Mouse (Mus musculus) induced T-regulatory cell, adult 2 months (primary cell): ENCODE measurements around the gene Tac4.

ENCODE experiments used
- DNase-seq: peaks from one replicate; pipeline ENCODE4 v3.0.0-alpha.2; 2012; ENCODE audit warnings: low read depth

Tac4 gene

GRCm38 (mm10) chr11:95315215-95315955 is 54.1 kb downstream of the Tac4 start:
- DNase-seq: no peak

GRCm38 (mm10) chr11:95318116-95318515 is 56.8 kb downstream of the Tac4 start:
- DNase-seq: no peak
